Mouse (Mus musculus) adrenal gland, adult (tissue): ENCODE measurements at regions not wholly inside any gene's neighbourhood (a gene's known extent, or its start where the extent isn't known, plus 50 kb on each side); places are given as distances from the start of the nearest gene placed in this dataset.
A peak's percentile ranks its signal among the peaks of the same experiment; 100 is the strongest.
"Not testable (repeated sequence)": the region's sequence is repeated elsewhere in the genome, so short reads cannot be mapped to it uniquely, and the experiment has no call there.

Experiments
- DNase-seq, 2 experiments: peaks; one replicate each; pipeline ENCODE4 v3.0.0; 2022 to 2023; ENCODE audit warnings: low spot score in 1 of 2; ENCODE audit not compliant: inconsistent age in 2 of 2

DNA sequence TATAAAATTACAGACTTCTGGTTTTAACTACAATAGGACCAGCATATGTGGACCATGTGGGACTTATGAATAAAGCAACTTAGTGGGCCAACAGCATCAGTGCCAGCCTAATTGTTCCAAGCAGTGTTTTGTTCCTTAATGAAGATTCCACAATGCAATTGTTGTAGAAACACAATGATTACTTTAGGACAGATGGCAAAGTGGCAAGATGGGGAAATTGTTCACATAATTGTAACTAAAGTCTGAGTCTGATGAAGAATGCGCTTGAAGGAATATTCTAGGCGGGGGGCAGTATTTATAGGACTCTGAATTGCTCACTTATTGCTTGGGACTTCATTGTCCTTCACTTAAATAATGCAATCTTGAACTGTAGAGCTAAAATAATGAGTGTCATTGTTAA, 253.4 kb upstream of the Kcnj3 start:
- no peak for DNase-seq

DNA sequence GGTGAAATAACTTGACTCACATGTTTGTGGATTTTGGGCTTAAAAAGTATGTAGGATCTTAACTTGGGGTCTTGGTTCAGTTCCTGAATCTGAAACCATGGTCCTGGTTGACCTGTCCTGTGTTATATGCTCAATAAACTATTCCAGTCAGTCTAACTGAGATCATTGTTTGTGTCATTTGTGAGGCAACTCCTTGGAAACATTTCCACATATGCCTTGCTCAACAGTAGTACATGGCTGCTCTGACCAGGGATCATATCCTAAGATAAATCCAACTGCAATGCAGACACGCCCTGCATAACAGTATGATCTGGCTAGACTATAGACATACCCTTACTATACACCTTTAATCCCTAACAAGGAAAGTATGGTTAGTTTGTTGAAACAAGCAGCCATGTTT, 228.9 kb upstream of the Kcnj3 start:
- no peak for DNase-seq

DNA sequence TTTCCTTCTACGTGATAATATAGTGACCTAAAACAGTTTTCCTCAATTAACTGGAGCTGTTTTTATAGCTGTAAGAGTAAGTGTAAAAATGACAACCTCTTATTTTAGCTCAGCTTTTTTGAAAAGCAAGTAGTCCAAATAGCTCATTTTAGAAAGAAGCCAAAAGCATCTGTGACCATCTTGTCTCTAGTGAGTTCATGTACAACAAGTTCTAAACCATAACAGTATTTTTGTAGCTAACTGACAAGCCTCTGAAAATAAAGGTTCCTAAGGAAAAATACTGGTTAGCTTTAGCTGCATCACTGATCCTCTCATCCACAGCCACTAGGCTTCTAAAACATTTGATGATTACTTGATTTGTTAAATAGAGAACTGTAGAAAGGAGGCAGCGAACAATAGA, 227.2 kb upstream of the Kcnj3 start:
- DNase-seq: no peak

DNA sequence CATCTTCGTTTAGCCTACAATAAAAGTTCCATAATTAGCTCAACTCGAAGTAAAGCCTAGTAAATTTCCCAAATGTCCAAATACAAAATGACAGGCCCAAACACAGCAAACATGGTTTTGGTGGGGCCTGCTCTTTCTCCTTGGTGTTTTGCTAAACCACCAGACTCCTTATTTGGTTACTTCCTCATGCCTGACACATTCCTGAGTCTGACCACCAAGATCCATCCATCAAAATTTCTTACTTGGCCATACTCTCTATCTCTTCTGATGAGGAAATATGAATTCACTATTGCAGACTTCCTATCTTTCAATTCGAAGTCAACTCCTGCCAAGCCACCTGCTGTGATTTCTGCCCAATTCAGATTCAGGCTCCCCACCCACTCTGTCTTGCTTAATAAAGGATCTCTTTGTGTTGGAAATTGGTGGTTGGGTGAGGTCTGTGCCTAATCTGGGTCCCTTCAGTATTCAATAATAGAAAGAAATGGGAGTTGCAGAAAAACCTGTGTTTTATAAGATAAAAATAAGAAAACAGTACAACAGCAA, 225.9 kb upstream of the Kcnj3 start:
- no peak for DNase-seq

DNA sequence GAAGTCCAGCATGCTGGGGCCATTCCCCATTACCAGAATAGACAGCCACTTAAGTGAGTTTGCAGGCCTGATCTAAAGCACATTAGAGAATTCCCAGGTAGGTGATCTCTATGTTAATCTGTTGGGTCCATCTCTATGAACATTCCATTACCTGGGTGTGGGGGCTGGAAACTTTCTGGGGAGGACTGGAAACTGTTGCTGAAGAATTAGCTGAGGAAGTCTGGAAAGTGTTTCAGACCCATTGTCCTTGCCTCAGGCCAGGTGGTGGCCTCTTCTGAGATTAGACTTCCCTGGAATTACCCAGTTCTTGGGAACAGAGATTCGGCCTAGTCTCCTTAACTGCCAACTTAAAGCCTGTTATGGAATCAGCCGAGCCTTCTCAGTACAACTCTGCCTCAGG, 224.5 kb upstream of the Kcnj3 start:
- DNase-seq: no peak

DNA sequence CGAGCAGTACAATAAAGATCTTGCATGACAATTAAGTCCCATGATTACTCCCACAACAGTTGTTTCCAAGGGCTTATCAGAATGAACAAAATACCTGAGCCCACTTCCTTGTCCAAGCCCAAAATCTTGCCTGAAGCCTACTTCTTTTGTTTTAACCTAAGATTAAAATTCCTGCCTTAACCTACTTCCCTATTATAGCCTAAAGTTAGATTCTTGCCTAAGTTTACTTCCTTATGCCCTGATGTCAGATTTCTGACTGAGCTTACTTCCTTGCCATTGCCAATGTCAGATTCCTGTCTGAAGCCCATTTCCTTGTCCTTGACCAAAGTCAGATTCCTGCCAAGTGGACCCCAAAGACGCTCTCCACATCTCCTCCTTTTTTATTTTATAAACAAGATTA, 213.7 kb upstream of the Kcnj3 start:
- no peak for DNase-seq

DNA sequence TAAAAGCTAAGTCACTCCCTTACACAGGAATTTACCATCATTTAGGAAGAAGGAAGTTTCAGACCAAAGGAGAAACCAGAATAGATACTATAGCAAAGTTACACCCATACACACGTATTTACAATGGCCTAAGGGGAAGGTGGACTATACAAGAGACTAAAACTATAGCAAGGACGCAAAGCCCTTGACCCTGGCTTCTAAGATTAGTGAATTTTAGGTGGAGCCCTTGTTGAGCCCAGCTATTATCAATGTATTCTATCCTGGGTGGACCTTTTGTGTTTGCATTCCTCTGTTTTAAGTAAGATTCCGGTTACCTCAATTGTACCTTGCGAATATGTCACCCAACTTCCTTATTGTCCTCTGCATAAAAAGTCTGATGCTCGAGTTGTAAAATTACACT, 213.0 kb upstream of the Kcnj3 start:
- not testable (repeated sequence) for DNase-seq

DNA sequence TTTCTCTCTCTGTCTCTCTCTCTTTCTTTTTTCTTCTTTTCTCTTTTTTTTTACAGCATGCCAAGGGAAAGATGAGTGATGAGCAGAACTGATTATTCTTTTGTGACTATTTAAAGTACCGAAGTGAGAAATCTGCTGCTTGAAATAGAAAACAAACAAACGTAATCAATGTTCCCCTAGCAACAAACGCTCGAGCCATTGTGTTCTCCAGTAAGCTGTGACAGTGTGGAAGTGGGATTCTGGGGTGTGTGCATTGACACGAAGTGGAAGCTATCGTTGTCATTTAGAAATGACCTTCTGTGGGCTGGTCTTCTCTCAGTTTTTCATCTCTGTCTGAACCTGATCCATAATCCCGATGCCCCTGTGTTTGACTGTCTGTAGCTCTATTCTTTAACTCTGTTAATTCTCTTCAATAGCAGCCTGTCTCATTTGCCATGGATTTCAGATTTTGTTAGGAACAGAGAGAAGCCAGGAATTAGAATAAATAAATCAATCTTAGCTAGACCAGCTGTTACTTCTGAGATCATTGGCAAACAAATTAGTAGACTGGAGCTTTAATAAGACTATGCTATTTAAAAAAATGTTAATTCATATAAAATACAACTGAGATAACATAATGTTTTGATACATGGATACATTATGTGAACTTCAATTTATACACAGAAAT, 207.5 kb upstream of the Kcnj3 start:
- DNase-seq: no peak

DNA sequence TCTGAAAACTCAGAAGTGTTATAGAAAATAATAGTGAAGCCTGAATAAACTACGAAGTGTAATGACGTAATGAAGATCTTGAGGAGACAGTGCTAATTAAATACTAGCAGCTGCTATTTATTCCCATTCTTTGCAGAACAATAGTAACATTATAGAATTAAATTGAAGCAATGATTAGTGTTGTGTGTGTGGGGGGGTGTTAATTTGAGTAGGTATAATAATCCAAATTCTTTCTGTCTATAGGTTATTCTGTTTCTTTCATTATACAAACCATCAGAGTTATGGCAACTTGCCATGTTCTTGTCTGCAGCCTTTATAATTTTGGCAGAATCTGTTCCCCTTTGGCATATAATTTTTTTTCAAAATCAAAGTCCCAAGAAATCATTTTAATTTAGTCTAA, 203.9 kb upstream of the Kcnj3 start:
- no peak for DNase-seq

DNA sequence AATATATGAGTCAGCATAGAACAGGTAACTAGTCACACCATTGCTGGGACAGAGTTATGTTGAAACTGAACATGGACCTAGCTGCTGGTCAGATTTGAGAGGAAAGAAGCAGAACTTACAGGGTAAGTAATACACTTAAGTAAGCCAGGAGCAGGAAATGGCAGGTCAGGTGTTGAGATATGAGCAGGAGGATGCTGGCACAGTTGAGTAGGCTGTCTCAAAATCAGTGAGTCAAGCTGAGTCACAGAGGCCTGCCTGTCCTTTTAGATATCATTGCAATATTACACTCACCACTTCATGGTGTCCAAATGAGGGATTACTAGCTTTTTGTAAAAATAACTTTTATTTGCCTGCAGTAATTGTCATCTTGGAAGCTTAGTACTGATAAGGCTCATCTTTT, 182.6 kb upstream of the Kcnj3 start:
- no peak for DNase-seq

DNA sequence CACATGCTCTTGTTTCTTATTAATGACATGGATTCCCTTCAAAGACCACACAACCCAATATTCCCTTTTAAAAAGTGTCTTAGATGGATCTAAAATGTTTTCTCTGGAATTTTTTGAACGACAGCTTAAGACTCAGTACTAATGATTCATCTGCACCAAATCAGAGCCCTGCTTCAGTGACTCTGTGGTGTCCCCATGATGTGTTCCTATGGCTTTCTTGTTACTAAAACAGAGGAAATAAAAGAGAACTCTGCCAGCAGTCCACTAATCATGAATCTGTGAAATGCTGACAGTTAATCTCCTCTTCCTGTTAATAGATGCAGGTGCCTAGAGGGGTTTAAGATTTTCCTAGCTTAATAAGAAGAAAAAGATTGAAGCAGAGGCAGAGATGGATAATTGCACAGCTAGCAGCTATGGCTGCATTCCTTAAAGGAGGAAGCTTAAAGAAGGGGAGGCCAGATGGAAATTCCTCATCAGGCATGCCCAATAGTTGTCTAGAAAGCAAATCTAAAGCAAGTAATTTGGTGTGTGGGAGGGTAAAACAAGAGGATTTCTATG, 173.0 kb upstream of the Kcnj3 start:
- no peak for DNase-seq

DNA sequence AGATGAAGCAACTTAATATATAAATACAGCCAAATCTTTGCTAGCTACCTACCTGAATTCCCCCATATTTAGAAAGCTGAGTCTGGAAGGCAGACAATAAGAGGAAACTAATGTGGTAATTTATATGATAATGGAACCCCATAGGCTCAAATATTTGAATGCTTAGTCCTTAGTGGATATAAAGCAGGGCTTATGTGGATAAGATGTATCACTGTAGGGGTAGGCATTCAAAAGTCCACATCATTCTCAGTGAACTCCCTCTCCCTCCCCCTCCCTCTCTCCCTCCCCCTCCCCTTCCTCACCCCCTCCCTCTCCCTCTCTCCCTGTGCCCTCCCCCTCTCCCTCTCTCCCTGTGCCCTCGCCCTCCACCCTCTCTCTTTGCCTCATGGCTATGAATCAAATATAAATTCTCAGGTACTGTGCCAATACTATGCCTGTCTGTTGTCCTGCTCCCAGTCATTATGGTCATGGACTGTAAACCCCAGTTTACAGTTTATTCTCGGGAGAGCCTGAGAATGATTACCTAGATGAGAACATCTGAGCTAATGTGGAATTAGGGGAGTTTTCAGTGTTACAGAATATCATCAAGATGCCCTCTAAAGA, 171.8 kb upstream of the Kcnj3 start:
- no peak for DNase-seq

DNA sequence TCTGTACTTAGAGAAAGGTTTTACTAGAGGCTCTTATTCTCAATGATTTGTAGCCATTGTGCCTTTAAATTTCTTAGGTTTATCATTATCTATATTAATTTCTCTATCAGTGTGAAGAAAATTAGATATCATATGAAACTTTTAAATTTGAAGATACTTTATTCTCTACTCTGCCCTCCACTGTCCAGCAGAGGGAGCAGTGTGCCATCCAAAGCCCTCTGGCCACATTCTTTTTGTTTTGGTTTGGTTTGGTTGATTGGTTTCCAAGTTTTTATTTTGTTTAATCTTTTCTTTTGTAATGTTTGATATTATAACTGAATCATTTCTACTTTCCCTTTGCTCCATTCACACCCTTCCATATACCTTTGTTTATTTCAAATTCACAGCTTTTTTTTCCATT, 129.4 kb upstream of the Kcnj3 start:
- DNase-seq: peak in 1 of 2 experiments; percentile 31

DNA sequence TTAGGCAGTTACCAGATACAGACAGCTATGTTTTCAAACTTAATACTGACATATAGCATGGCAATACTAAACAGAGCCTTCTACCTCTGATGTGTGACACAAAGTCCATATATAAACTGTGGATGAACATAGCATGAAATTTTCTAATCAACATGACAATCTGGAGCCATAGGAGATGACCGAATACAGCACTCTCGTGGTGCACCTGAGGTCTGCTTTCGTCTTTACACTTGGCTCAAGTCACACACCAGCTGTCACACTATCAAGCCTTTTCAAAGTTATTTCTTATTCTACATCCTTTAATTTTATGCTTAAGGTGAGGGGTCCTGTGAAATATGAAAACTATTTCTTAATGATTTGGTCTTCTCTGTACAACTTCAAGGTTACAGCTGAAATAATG, 120.1 kb upstream of the Kcnj3 start:
- DNase-seq: no peak

DNA sequence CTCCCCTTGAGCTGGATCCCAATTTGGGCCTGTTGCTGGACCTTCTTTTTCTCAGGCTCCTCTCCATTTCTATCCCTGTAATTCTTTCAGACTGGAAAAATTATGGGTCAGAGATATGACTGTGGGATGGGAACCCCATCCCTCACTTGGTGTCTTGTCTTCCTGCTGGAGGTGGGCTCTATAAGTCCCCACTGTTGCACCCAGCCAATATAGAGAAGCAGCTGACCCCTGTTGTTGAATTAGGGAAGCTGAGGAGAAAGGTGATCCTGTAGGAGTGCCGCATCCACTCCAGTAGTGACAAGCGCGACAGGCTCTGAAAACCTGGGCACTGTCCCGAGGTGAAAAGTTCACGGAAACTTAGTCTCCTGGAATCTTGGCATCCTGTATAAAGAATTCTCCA, 81.7 kb upstream of the Kcnj3 start:
- DNase-seq: peak in 1 of 2 experiments; percentile 10
